Mouse (Mus musculus): ENCODE results near the gene Slit2. TPM values are rescaled to one million over a fixed set of nuclear protein-coding genes. Genes with fewer than 3 reads are reported as not detected.

The Slit2 gene
- polyA plus RNA-seq, 1 experiment: 1.1 TPM

GRCm38 (mm10) chr5:47983746-47984583 lies 1.0 kb downstream of the Slit2 start:
- no peaks in the 10 kb centered on the region for H3K27me3 ChIP-seq (ENCODE audit: control insufficient read depth, insufficient read depth, low read length)
- no peaks in the 10 kb centered on the region for H3K36me3 ChIP-seq (ENCODE audit: control insufficient read depth, insufficient read depth, low read length)
- peak overlapping the region; percentile 91 for H3K4me3 ChIP-seq (ENCODE audit: control insufficient read depth, low read depth, low read length)
- TF ChIP-seq CTCF (IDR thresholded peaks at IDR 0.05; ENCODE audit: control insufficient read depth, insufficient read depth, insufficient replicate concordance, low read depth, low read length): no peak
- no peak for TF ChIP-seq POLR2A (IDR thresholded peaks at IDR 0.05; ENCODE audit: control insufficient read depth, low read depth, low read length)
- peaks cover 19% of the 10 kb centered on the region for H3K4me1 ChIP-seq (ENCODE audit: control insufficient read depth, insufficient read depth, low read length)
- no peak overlapping the region for H3K27ac ChIP-seq (ENCODE audit: control insufficient read depth, insufficient read depth, low read depth, low read length)

GRCm38 (mm10) chr5:47984584-47985197 lies 1.8 kb downstream of the Slit2 start:
- peaks cover 19% of the 10 kb centered on the region for H3K4me1 ChIP-seq (ENCODE audit: control insufficient read depth, insufficient read depth, low read length)
- H3K27me3 ChIP-seq (ENCODE audit: control insufficient read depth, insufficient read depth, low read length): no peaks in the 10 kb centered on the region
- H3K27ac ChIP-seq (ENCODE audit: control insufficient read depth, insufficient read depth, low read depth, low read length): no peak overlapping the region
- H3K36me3 ChIP-seq (ENCODE audit: control insufficient read depth, insufficient read depth, low read length): no peaks in the 10 kb centered on the region
- no peak for TF ChIP-seq CTCF (IDR thresholded peaks at IDR 0.05; ENCODE audit: control insufficient read depth, insufficient read depth, insufficient replicate concordance, low read depth, low read length)
- H3K4me3 ChIP-seq (ENCODE audit: control insufficient read depth, low read depth, low read length): peak overlapping the region; percentile 91

GRCm38 (mm10) chr5:47985198-47985631 lies 2.3 kb downstream of the Slit2 start:
- Histone ChIP-seq H3K4me1 (ENCODE audit: control insufficient read depth, insufficient read depth, low read length) (peaks cover 19% of the 10 kb centered on the region), H3K27ac (ENCODE audit: control insufficient read depth, insufficient read depth, low read depth, low read length) (no peak overlapping the region)

GRCm38 (mm10) chr5:47985901-47986670 lies 3.1 kb downstream of the Slit2 start:
- no peak overlapping the region for H3K27ac ChIP-seq (ENCODE audit: control insufficient read depth, insufficient read depth, low read depth, low read length)

More at GRCm38 (mm10) chr5:47985198-47985631, 2.3 kb downstream of the Slit2 start:
- TF ChIP-seq POLR2A (IDR thresholded peaks at IDR 0.05; ENCODE audit: control insufficient read depth, low read depth, low read length): no peak
- no peak for TF ChIP-seq CTCF (IDR thresholded peaks at IDR 0.05; ENCODE audit: control insufficient read depth, insufficient read depth, insufficient replicate concordance, low read depth, low read length)
- peak overlapping the region; percentile 50 for H3K4me3 ChIP-seq (ENCODE audit: control insufficient read depth, low read depth, low read length)
- H3K27me3 ChIP-seq (ENCODE audit: control insufficient read depth, insufficient read depth, low read length): no peaks in the 10 kb centered on the region
- H3K36me3 ChIP-seq (ENCODE audit: control insufficient read depth, insufficient read depth, low read length): no peaks in the 10 kb centered on the region

GRCm38 (mm10) chr5:47990926-47991325 lies 8.0 kb downstream of the Slit2 start:
- Histone ChIP-seq H3K27me3 (ENCODE audit: control insufficient read depth, insufficient read depth, low read length) (no peaks in the 10 kb centered on the region), H3K27ac (ENCODE audit: control insufficient read depth, insufficient read depth, low read depth, low read length) (no peak overlapping the region), H3K4me3 (ENCODE audit: control insufficient read depth, low read depth, low read length) (no peak overlapping the region), H3K36me3 (ENCODE audit: control insufficient read depth, insufficient read depth, low read length) (no peaks in the 10 kb centered on the region), H3K4me1 (ENCODE audit: control insufficient read depth, insufficient read depth, low read length) (peaks cover 3% of the 10 kb centered on the region)
- TF ChIP-seq POLR2A (IDR thresholded peaks at IDR 0.05; ENCODE audit: control insufficient read depth, low read depth, low read length): no peak
- no peak for TF ChIP-seq CTCF (IDR thresholded peaks at IDR 0.05; ENCODE audit: control insufficient read depth, insufficient read depth, insufficient replicate concordance, low read depth, low read length)

More at GRCm38 (mm10) chr5:47985901-47986670, 3.1 kb downstream of the Slit2 start:
- Histone ChIP-seq H3K27me3 (ENCODE audit: control insufficient read depth, insufficient read depth, low read length) (no peaks in the 10 kb centered on the region), H3K4me1 (ENCODE audit: control insufficient read depth, insufficient read depth, low read length) (peaks cover 19% of the 10 kb centered on the region), H3K4me3 (ENCODE audit: control insufficient read depth, low read depth, low read length) (peak overlapping the region; percentile 59), H3K36me3 (ENCODE audit: control insufficient read depth, insufficient read depth, low read length) (no peaks in the 10 kb centered on the region)
- TF ChIP-seq CTCF (IDR thresholded peaks at IDR 0.05; ENCODE audit: control insufficient read depth, insufficient read depth, insufficient replicate concordance, low read depth, low read length): no peak
- no peak for TF ChIP-seq POLR2A (IDR thresholded peaks at IDR 0.05; ENCODE audit: control insufficient read depth, low read depth, low read length)

GRCm38 (mm10) chr5:48003708-48004415 lies 20.9 kb downstream of the Slit2 start:
- H3K4me1 ChIP-seq (ENCODE audit: control insufficient read depth, insufficient read depth, low read length): no peaks in the 10 kb centered on the region
- no peak overlapping the region for H3K27ac ChIP-seq (ENCODE audit: control insufficient read depth, insufficient read depth, low read depth, low read length)
- TF ChIP-seq POLR2A (IDR thresholded peaks at IDR 0.05; ENCODE audit: control insufficient read depth, low read depth, low read length) (no peak), CTCF (IDR thresholded peaks at IDR 0.05; ENCODE audit: control insufficient read depth, insufficient read depth, insufficient replicate concordance, low read depth, low read length) (no peak)
- H3K27me3 ChIP-seq (ENCODE audit: control insufficient read depth, insufficient read depth, low read length): no peaks in the 10 kb centered on the region
- H3K4me3 ChIP-seq (ENCODE audit: control insufficient read depth, low read depth, low read length): no peak overlapping the region
- no peaks in the 10 kb centered on the region for H3K36me3 ChIP-seq (ENCODE audit: control insufficient read depth, insufficient read depth, low read length)

Data from testis, adult 2 months (tissue).